Mouse (Mus musculus): ENCODE measurements around the gene Slc1a5. TPM values are rescaled to one million over a fixed set of nuclear protein-coding genes. Genes with fewer than 3 reads are reported as not detected.
A peak's percentile ranks its signal among the peaks of the same experiment; 100 is the strongest.

Slc1a5 gene
- polyA plus RNA-seq, 1 experiment from 2014 or later = 48.3 TPM

GRCm38 (mm10) chr7:16785541-16786083 lies 4.5 kb downstream of the Slc1a5 start:
- no peaks in the 10 kb centered on the region for H3K27me3 ChIP-seq (ENCODE audit: low read depth, poor library complexity, severe bottlenecking)
- H3K9me3 ChIP-seq (replicated peaks) = no peaks in the 10 kb centered on the region
- no peak for DNase-seq (ENCODE audit: low spot score)
- WGBS = 91% methylated on average over 8 of the region's 8 CpGs
- H3K4me3 ChIP-seq = 0 out of 2 replicates have a peak overlapping the region, but pooled peaks have one; percentile 10
- H3K36me3 ChIP-seq = peaks cover 53% of the 10 kb centered on the region
- H3K27ac ChIP-seq = no peak overlapping the region
- peaks cover 45% of the 10 kb centered on the region for H3K4me1 ChIP-seq

GRCm38 (mm10) chr7:16792316-16792715 lies 11.2 kb downstream of the Slc1a5 start:
- Histone ChIP-seq H3K27me3 (ENCODE audit: low read depth, poor library complexity, severe bottlenecking) (no peaks in the 10 kb centered on the region), H3K9me3 (replicated peaks) (no peaks in the 10 kb centered on the region), H3K27ac (no peak overlapping the region), H3K4me1 (no peaks in the 10 kb centered on the region), H3K36me3 (peaks cover 90% of the 10 kb centered on the region), H3K4me3 (no peak overlapping the region)
- DNase-seq (ENCODE audit: low spot score) = no peak
- 87% methylated on average over 5 of the region's 5 CpGs for WGBS

GRCm38 (mm10) chr7:16793010-16793725 lies 12.0 kb downstream of the Slc1a5 start:
- Histone ChIP-seq H3K4me3 (no peak overlapping the region), H3K9me3 (replicated peaks) (no peaks in the 10 kb centered on the region), H3K27ac (no peak overlapping the region), H3K36me3 (peaks cover 90% of the 10 kb centered on the region), H3K27me3 (ENCODE audit: low read depth, poor library complexity, severe bottlenecking) (no peaks in the 10 kb centered on the region), H3K4me1 (no peaks in the 10 kb centered on the region)
- DNase-seq (ENCODE audit: low spot score) = no peak
- WGBS = 89% methylated on average over 19 of the region's 19 CpGs

GRCm38 (mm10) chr7:16794886-16795285 lies 13.7 kb downstream of the Slc1a5 start:
- Histone ChIP-seq H3K36me3 (peaks cover 88% of the 10 kb centered on the region), H3K27ac (no peak overlapping the region), H3K4me1 (no peaks in the 10 kb centered on the region), H3K27me3 (ENCODE audit: low read depth, poor library complexity, severe bottlenecking) (no peaks in the 10 kb centered on the region), H3K9me3 (replicated peaks) (no peaks in the 10 kb centered on the region), H3K4me3 (no peak overlapping the region)
- 91% methylated on average over 5 of the region's 5 CpGs for WGBS
- DNase-seq (ENCODE audit: low spot score) = no peak

- Histone ChIP-seq H3K4me3 (no peak overlapping the region), H3K4me1 (no peaks in the 10 kb centered on the region; the same call in 1 of the 2 replicates), H3K27me3 (ENCODE audit: low read depth, poor library complexity, severe bottlenecking) (no peaks in the 10 kb centered on the region), H3K36me3 (peaks cover 36% of the 10 kb centered on the region), H3K9me3 (replicated peaks) (no peaks in the 10 kb centered on the region; the same call in 1 of the 2 replicates), H3K27ac (no peak overlapping the region)
- DNase-seq (ENCODE audit: low spot score) = no peak
- 36% methylated on average over 8 of the region's 8 CpGs for WGBS
Measured at GRCm38 (mm10) chr7:16804409-16805028, 23.4 kb downstream of the Slc1a5 start.

- no peak overlapping the region for H3K27ac ChIP-seq
- H3K36me3 ChIP-seq = peaks cover 48% of the 10 kb centered on the region
- peaks cover 32% of the 10 kb centered on the region for H3K27me3 ChIP-seq (ENCODE audit: low read depth, poor library complexity, severe bottlenecking)
- peaks cover 28% of the 10 kb centered on the region for H3K4me1 ChIP-seq
- no peak for DNase-seq (ENCODE audit: low spot score)
- WGBS = 90% methylated on average over 9 of the region's 9 CpGs
- no peaks in the 10 kb centered on the region; the same call in 1 of the 2 replicates for H3K9me3 ChIP-seq (replicated peaks)
- no peak overlapping the region for H3K4me3 ChIP-seq
Measured at GRCm38 (mm10) chr7:16807936-16808335, 26.8 kb downstream of the Slc1a5 start.

GRCm38 (mm10) chr7:16808647-16809046 lies 27.5 kb downstream of the Slc1a5 start:
- Histone ChIP-seq H3K4me3 (no peak overlapping the region), H3K4me1 (peaks cover 28% of the 10 kb centered on the region), H3K36me3 (peaks cover 55% of the 10 kb centered on the region), H3K27me3 (ENCODE audit: low read depth, poor library complexity, severe bottlenecking) (peaks cover 39% of the 10 kb centered on the region), H3K9me3 (replicated peaks) (no peaks in the 10 kb centered on the region; the same call in 1 of the 2 replicates), H3K27ac (no peak overlapping the region)
- WGBS = 88% methylated on average over 9 of the region's 9 CpGs
- DNase-seq (ENCODE audit: low spot score) = no peak

- Histone ChIP-seq H3K27ac (no peak overlapping the region), H3K9me3 (replicated peaks) (no peaks in the 10 kb centered on the region; the same call in 1 of the 2 replicates), H3K27me3 (ENCODE audit: low read depth, poor library complexity, severe bottlenecking) (peaks cover 40% of the 10 kb centered on the region), H3K4me1 (peaks cover 29% of the 10 kb centered on the region), H3K36me3 (peaks cover 63% of the 10 kb centered on the region), H3K4me3 (no peak overlapping the region)
- DNase-seq (ENCODE audit: low spot score) = peak; percentile 75
- 29% methylated on average over 10 of the region's 10 CpGs for WGBS
Measured at GRCm38 (mm10) chr7:16809739-16810138, 28.6 kb downstream of the Slc1a5 start.

GRCm38 (mm10) chr7:16810399-16810919 lies 29.3 kb downstream of the Slc1a5 start:
- 52% methylated on average over 28 of the region's 28 CpGs for WGBS
- H3K27ac ChIP-seq = peak overlapping the region; percentile 67
- peaks cover 40% of the 10 kb centered on the region for H3K27me3 ChIP-seq (ENCODE audit: low read depth, poor library complexity, severe bottlenecking)
- peak; percentile 37 for DNase-seq (ENCODE audit: low spot score)
- H3K4me1 ChIP-seq = peaks cover 36% of the 10 kb centered on the region
- H3K4me3 ChIP-seq = peak overlapping the region; percentile 56
- H3K36me3 ChIP-seq = peaks cover 63% of the 10 kb centered on the region
- no peaks in the 10 kb centered on the region; the same call in 1 of the 2 replicates for H3K9me3 ChIP-seq (replicated peaks)

GRCm38 (mm10) chr7:16810920-16811648 lies 29.9 kb downstream of the Slc1a5 start:
- Histone ChIP-seq H3K9me3 (replicated peaks) (no peaks in the 10 kb centered on the region; the same call in 1 of the 2 replicates), H3K36me3 (peaks cover 63% of the 10 kb centered on the region), H3K27ac (peak overlapping the region; percentile 67), H3K27me3 (ENCODE audit: low read depth, poor library complexity, severe bottlenecking) (peaks cover 40% of the 10 kb centered on the region), H3K4me3 (peak overlapping the region; percentile 56), H3K4me1 (peaks cover 42% of the 10 kb centered on the region)
- peak; percentile 75 for DNase-seq (ENCODE audit: low spot score)
- WGBS = 6% methylated on average over 77 of the region's 90 CpGs

GRCm38 (mm10) chr7:16811649-16812070 lies 30.5 kb downstream of the Slc1a5 start:
- Histone ChIP-seq H3K4me3 (peak overlapping the region; percentile 56), H3K9me3 (replicated peaks) (no peaks in the 10 kb centered on the region; the same call in 1 of the 2 replicates), H3K36me3 (peaks cover 58% of the 10 kb centered on the region), H3K4me1 (peaks cover 43% of the 10 kb centered on the region), H3K27me3 (ENCODE audit: low read depth, poor library complexity, severe bottlenecking) (peaks cover 40% of the 10 kb centered on the region), H3K27ac (peak overlapping the region; percentile 67)
- 15% methylated on average over 17 of the region's 17 CpGs for WGBS
- no peak for DNase-seq (ENCODE audit: low spot score)

- DNase-seq (ENCODE audit: low spot score) = no peak
- Histone ChIP-seq H3K4me3 (no peak overlapping the region), H3K27ac (no peak overlapping the region), H3K4me1 (peaks cover 49% of the 10 kb centered on the region), H3K9me3 (replicated peaks) (no peaks in the 10 kb centered on the region; the same call in 1 of the 2 replicates), H3K36me3 (peaks cover 49% of the 10 kb centered on the region), H3K27me3 (ENCODE audit: low read depth, poor library complexity, severe bottlenecking) (peaks cover 40% of the 10 kb centered on the region)
- 85% methylated on average over 2 of the region's 2 CpGs for WGBS
Measured at GRCm38 (mm10) chr7:16812505-16812904, 31.4 kb downstream of the Slc1a5 start.
